8 mouse cellular contexts compared by ENCODE assay signal in genomic region chr8:72443338-72443993, GRCm38 (mm10). TPM values are rescaled to one million over a fixed set of nuclear protein-coding genes. Genes with fewer than 3 reads are reported as not detected.
DNase-seq lines count a peak whose midpoint lies in the region; ATAC-seq lines count a peak whose summit lies in the region.

Calr3 (minus strand) TSS chr8:72443870.
1700030K09Rik (plus strand) TSS chr8:72443880.

- H3K4me1 ChIP-seq in hindbrain, embryonic 16.5 days (ENCODE audit: control insufficient read depth, insufficient read depth, low read depth, low read length), result peaks cover 4% of the 10 kb centered on the region; the same call in 1 of the 2 replicates

- H3K4me3 ChIP-seq in hindbrain, embryonic 16.5 days (ENCODE audit: low read length), result peak within 1 kb of the TSS; percentile 53
- H3K4me3 ChIP-seq in macrophage (ENCODE audit: inconsistent target), result peak within 1 kb of the TSS; percentile 40

- H3K4me2 ChIP-seq in hindbrain, embryonic 16.5 days (ENCODE audit: low read length), result peak within 1 kb of the TSS; percentile 76

- no peaks in the 10 kb centered on the region for H3K27me3 ChIP-seq in hindbrain, embryonic 16.5 days (replicated peaks; ENCODE audit: control insufficient read depth, insufficient read depth, low read length)

- H3K9me3 ChIP-seq in hindbrain, embryonic 16.5 days (ENCODE audit: control insufficient read depth, low read length), result no peaks in the 10 kb centered on the region

- H3K9ac ChIP-seq in hindbrain, embryonic 16.5 days (ENCODE audit: low read depth, low read length), result peak within 1 kb of the TSS; percentile 81

- no peaks in the 10 kb centered on the region for H3K79me2 ChIP-seq in macrophage (ENCODE audit: inconsistent target)

- no peaks in the 10 kb centered on the region for H3K36me3 ChIP-seq in hindbrain, embryonic 16.5 days (ENCODE audit: control insufficient read depth, insufficient read depth, low read length)
- peaks cover 9% of the 10 kb centered on the region; the same call in 1 of the 2 replicates for H3K36me3 ChIP-seq in macrophage (ENCODE audit: inconsistent target)

- peak; percentile 98 for DNase-seq in WW6 (ENCODE audit: low read depth, low spot score)
- peak; percentile 92 to 97 for DNase-seq in cerebellum, postnatal 4 days (ENCODE audit: low spot score in 2 of 2)
- peak; percentile 99 for DNase-seq in gastrocnemius, adult 18-20 months (ENCODE audit: low spot score)
- DNase-seq in left cerebral cortex, adult 18-20 months (ENCODE audit: low spot score in 2 of 2), result peak; percentile 99 to 100
- DNase-seq in right cerebral cortex, adult 18-20 months, result peak; percentile 99
- peak; percentile 93 for DNase-seq in urinary bladder, postnatal 10 days (ENCODE audit: low spot score)

- WGBS in hindbrain, embryonic 16.5 days, result 5% methylated on average over 34 of the region's 34 CpGs
- WGBS in macrophage (ENCODE audit: missing documents), result 10% methylated on average over 34 of the region's 34 CpGs

- H3K27ac ChIP-seq in hindbrain, embryonic 16.5 days (ENCODE audit: low read depth, low read length), result peak within 1 kb of the TSS; percentile 72
- H3K27ac ChIP-seq in macrophage, result peak within 1 kb of the TSS; percentile 32

- ATAC-seq in hindbrain, embryonic 16.5 days, result peak; percentile 100

RNA-seq across cellular contexts. Expression of gene Calr3, which starts in this region (rescaled TPM):
- total RNA-seq in gastrocnemius, adult 18-20 months (2021), result 1 to 10 TPM; 3.5 to 4.7 TPM
- 1.2 and 1.4 TPM in 2 replicates for polyA plus RNA-seq in hindbrain, embryonic 16.5 days (2015; fragmentation: Nextera tagmentation; extraction: Ambion mirVana)
- total RNA-seq in left cerebral cortex, adult 18-20 months (2021), result 1 to 10 TPM; 1.0 to 1.1 TPM
- total RNA-seq in macrophage (2018; cell fraction: chromatin; rRNA removed), result under 1 TPM in 4 of 26 experiments, not detected in 22; 0.32 to 0.55 (median 0.41) TPM
- under 1 TPM; 0.08 to 0.86 (median 0.40) TPM for total RNA-seq in macrophage (2018; cell fraction: cytosol; rRNA removed)
- total RNA-seq in macrophage (2018; cell fraction: nucleus; rRNA removed), result under 1 TPM in 11 of 26 experiments, not detected in 15; 0.26 to 0.89 (median 0.48) TPM
- polyA plus RNA-seq in macrophage (2018), result 0.50 to 0.60 TPM (median 0.58 TPM) in 3 replicates

RNA-seq across cellular contexts. Expression of gene 1700030K09Rik, which starts in this region (rescaled TPM):
- total RNA-seq in gastrocnemius, adult 18-20 months (2021), result 1 to 10 TPM; 3.5 to 4.2 TPM
- polyA plus RNA-seq in hindbrain, embryonic 16.5 days (2015; fragmentation: Nextera tagmentation; extraction: Ambion mirVana), result 16.0 and 16.4 TPM in 2 replicates
- total RNA-seq in left cerebral cortex, adult 18-20 months (2021), result 1 to 10 TPM; 9.2 to 9.5 TPM
- total RNA-seq in macrophage (2018; cell fraction: chromatin; rRNA removed), result 10 to 100 TPM in 13 of 26 experiments, 1 to 10 TPM in 13; 1.3 to 34.9 (median 10.7) TPM
- total RNA-seq in macrophage (2018; cell fraction: cytosol; rRNA removed), result 1 to 10 TPM in 25 of 26 experiments, under 1 TPM in 1; 0.72 to 4.6 (median 3.3) TPM
- total RNA-seq in macrophage (2018; cell fraction: nucleus; rRNA removed), result 10 to 100 TPM in 7 of 26 experiments, 1 to 10 TPM in 18, under 1 TPM in 1; 0.85 to 16.1 (median 5.2) TPM
- 2.4 to 5.8 TPM (median 3.0 TPM) in 3 replicates for polyA plus RNA-seq in macrophage (2018)

Comparison
In these comparisons a context has a peak if more than half of its experiments do, and no peak if none do; other contexts are left out.
1. Peak in every context shown above with its lines: DNase-seq, ATAC-seq, H3K4me3 ChIP-seq and H3K27ac ChIP-seq.